Mouse (Mus musculus) olfactory bulb, adult 2 months (tissue): Measurements from ENCODE around the gene Hist1h1b. TPM values are rescaled to one million over a fixed set of nuclear protein-coding genes. Genes with fewer than 3 reads are reported as not detected.
"Not testable (repeated sequence)": the region's sequence is repeated elsewhere in the genome, so short reads cannot be mapped to it uniquely, and the experiment has no call there.

Source experiments
- H3K27ac ChIP-seq: fragments of 200-500 bp; 2 replicates; pipeline ENCODE4 v1.5.1; 2012; ENCODE audit warnings: low read depth, low read length; ENCODE audit not compliant: insufficient read depth
- H3K4me1 ChIP-seq: fragments of 200-500 bp; 2 replicates; pipeline ENCODE4 v1.6.1; 2012; ENCODE audit warnings: low read length; ENCODE audit not compliant: control insufficient read depth, insufficient read depth
- H3K4me3 ChIP-seq: fragments of 200-500 bp; 2 replicates; pipeline ENCODE4 v1.5.1; 2012; ENCODE audit warnings: mild to moderate bottlenecking, low read depth, low read length, moderate library complexity; ENCODE audit not compliant: insufficient read depth
- CTCF ChIP-seq: fragments of 200-500 bp; IDR thresholded peaks from 2 replicates; pipeline ENCODE4 v1.5.1; 2012; ENCODE audit warnings: low read depth, mild to moderate bottlenecking, low read length, moderate library complexity; ENCODE audit not compliant: insufficient read depth
- POLR2A ChIP-seq: fragments of 200-500 bp; IDR thresholded peaks from 2 replicates; pipeline ENCODE4 v1.6.1; 2012; ENCODE audit warnings: mild to moderate bottlenecking, low read depth, low read length, moderate library complexity; ENCODE audit not compliant: insufficient read depth
- WGBS: fragments of 180-500 bp; shearing (Covaris S2); methylation state at CpG from one replicate; pipeline ENCODE4 v1.1.7; 2018; 5-methylcytosine and 5-hydroxymethylcytosine counted together
- polyA plus RNA-seq: library from polyadenylated mRNA; stranded (reverse); fragments of >200 nt; gene quantifications from 2 replicates; pipeline ENCODE4 v1.2.4, GENCODE M21; 2012; ENCODE audit warnings: low replicate concordance; ENCODE audit not compliant: missing spikeins, insufficient read depth, insufficient read length

Gene Hist1h1b
- polyA plus RNA-seq = not detected in 2 replicates

DNA sequence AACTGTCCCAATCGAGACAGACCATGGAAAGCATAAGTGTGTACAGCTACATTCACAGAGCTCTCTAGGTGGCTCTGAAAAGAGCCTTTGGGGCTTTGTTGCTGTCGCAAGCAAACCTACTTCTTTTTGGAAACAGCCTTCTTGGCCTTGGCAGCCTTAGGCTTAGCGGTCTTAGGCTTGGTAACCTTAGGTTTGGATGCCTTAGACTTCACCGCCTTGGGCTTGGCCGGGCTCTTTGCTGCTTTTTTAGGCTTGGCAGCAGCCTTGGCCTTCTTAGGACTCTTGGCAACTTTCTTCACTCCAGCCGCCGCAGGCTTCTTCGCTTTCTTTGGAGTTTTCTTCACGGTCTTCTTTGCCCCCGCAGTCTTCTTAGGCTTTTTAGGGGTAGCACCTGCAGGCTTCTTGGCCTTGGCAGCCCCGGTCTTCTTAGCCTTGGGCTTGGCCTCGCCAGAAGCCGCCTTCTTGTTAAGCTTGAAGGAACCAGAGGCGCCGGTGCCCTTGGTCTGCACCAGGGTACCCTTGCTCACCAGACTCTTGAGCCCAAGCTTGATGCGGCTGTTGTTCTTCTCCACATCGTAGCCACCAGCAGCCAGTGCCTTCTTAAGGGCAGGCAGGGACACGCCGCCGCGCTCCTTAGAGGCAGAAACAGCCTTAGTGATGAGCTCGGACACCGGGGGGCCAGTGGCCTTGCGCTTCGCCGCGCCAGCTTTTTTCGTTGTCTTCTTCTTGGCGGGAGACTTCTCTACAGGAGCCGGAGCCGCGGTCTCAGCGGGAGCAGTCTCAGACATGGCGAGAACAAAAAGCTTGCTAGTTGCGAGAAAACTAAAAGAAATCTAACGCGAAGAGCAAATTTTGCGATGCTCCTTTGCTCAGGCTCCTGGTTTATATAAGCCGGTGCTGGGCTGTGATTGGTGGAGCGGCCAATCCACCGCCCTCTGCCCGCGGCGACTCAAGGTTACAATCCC lies at the start of gene Hist1h1b:
TSS of gene Hist1h1b (minus strand) at position 859 of the 965 bp plus-strand sequence.
- Histone ChIP-seq H3K4me1 (no peaks in the 10 kb centered on the region; the same call in 1 of the 2 replicates), H3K27ac (peak within 1 kb of the TSS; percentile 43), H3K4me3 (peak within 1 kb of the TSS; percentile 62)
- TF ChIP-seq POLR2A (peak; percentile 29; the same call in 1 of the 2 replicates), CTCF (no peak)
- WGBS = under 1% methylated on average over 44 of the region's 44 CpGs

DNA sequence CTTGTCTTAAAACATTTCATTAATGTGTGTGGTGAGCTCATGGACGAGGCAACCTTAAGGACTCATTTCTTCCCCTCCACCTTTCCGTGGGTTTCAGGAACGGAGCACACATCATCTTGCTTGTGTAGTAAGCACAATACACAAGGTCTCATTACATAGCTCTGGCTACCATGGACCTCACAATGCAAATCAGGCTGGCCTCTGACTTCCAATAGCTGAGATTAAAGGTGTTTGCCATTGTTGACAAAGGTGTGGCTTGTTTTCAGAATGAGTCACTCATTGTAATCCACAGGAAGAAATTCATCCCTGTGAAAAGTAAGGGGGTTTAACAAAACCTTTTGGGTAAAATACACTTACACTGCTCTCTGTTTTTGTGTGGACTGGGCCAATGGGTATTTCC lies 48.1 kb upstream of the Hist1h1b start:
- WGBS = 83% methylated on average over 3 of the region's 3 CpGs
- TF ChIP-seq POLR2A = no peak
- no peak for TF ChIP-seq CTCF
- Histone ChIP-seq H3K4me1 (no peaks in the 10 kb centered on the region; the same call in 1 of the 2 replicates), H3K27ac (no peak overlapping the region), H3K4me3 (no peak overlapping the region)

DNA sequence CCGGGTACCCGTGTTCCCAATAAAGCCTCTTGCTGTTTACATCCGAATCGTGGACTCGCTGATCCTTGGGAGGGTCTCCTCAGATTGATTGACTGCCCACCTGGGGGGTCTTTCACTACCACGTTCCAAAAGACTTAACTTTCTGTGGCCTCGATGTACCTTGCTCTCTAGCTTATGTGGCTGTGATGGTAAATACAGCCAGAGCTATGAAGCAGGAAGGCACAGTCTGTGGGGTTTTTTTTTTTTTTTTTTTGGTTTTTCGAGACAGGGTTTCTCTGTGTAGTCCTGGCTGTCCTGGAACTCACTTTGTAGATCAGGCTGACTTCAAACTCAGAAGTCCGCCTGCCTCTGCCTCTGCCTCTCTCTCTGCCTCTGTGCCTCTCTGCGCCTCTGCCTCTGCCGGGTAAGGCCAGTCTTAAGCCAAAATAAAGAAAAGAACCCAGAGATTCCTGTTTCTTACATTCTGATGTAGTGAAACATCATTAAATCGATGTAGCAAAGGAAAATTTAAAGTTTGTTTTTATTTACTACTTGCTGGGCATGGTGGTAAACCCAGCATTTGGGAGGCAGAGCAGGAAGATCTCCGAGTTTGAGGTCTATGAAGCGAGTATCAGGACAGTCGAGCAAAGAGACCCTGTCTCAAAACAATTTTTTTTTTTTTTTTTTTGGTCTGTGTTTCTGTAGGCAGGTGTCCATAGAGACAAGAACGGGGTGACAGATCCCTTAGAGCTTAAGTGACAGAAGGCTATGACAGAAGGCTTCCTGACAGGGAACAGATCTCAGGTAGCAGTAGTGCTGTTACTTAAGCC lies 39.9 kb upstream of the Hist1h1b start:
- not testable (repeated sequence) for H3K4me3 ChIP-seq, H3K27ac ChIP-seq, H3K4me1 ChIP-seq
- WGBS = 62% methylated on average over 7 of the region's 16 CpGs

DNA sequence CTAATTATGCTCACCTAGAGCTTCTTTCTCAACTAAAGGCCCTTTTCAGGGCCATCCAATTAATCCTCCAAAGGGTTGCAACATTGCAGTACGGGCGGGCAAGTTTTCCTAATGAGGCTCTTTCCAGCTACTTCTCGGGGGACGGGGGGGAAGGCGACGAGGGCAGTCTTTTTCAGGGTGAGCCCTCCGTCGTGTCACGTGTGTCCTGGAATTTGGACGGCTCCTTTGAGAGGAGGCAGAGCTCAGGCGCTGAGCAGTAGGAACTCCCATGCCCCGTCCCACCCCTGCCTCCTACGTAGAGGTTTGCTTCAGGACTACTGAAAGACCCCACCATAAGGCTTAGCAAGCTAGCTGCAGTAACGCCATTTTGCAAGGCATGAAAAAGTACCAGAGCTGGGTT lies 31.7 kb upstream of the Hist1h1b start:
- WGBS = under 1% methylated on average over 12 of the region's 14 CpGs
- not testable (repeated sequence) for H3K4me1 ChIP-seq, H3K27ac ChIP-seq
- H3K4me3 ChIP-seq = peak overlapping the region; percentile 29

DNA sequence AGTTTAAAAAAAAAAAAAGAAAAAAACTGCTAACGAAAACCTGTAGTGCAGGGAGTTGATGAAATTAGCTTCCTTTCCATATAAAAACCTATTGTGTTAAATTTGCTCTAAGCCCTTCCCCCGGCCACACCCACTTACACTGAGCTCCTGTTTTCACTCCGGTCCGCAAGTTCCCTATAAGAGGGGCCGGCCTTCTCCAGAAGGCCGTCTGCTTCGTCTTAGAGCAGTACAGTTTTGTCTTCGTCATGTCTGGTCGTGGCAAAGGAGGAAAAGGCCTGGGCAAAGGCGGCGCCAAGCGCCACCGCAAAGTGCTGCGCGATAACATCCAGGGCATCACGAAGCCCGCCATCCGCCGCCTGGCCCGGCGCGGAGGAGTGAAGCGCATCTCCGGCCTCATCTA lies 31.1 kb upstream of the Hist1h1b start, which contains the start of gene Hist1h4m:
TSS of gene Hist1h4m (plus strand) at position 208 of the 400 bp plus-strand sequence.
- not testable (repeated sequence) for H3K4me1 ChIP-seq, H3K27ac ChIP-seq
- WGBS = no CpG with 5 or more reads among the region's 24 CpGs
- H3K4me3 ChIP-seq = peak within 1 kb of the TSS; percentile 29

DNA sequence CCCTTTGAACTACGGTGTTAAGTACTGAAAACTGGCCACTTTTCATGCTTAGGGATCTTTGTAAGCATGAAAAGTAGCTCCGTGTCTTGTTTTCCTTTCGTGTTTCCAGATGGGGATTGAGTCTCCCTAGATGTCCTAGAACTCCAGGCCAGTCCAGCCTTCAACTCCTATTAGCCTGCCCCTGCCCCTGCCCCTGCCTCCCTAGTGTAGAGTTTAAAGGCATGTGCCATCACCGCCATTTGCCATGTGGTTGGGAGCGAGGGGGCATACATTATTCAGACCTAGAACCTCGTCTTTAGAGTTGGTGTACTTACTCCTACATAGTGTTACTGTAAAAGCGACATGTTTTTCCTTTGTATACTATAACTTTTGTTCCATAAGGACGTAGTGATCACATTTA lies 30.6 kb upstream of the Hist1h1b start:
- not testable (repeated sequence) for H3K4me3 ChIP-seq, H3K27ac ChIP-seq, H3K4me1 ChIP-seq
- WGBS = no CpG with 5 or more reads among the region's 8 CpGs

DNA sequence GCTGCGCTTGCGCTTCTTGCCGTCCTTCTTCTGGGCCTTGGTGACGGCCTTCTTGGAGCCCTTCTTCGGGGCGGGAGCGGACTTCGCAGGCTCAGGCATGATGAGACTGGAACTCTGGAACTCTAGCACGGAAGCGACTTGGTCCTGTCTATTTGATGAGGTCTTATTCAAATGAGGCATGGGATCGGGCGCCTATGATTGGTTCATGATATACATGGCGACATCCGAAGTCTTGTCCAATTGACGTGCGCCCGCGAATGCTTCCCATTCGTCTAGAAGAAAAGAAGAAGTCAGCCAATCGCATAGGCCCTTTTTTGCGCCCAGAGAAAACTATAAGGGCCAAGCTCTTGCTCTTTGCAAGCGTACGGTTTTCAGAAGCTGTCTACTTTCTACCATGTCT lies 29.6 kb upstream of the Hist1h1b start, which contains the start of the genes Hist1h2bq and Hist1h2ao:
TSS of gene Hist1h2bq (minus strand) at position 125 of the 400 bp plus-strand sequence.
TSS of gene Hist1h2ao (plus strand) at position 393 of the 400 bp plus-strand sequence.
- H3K4me3 ChIP-seq, H3K4me1 ChIP-seq, H3K27ac ChIP-seq: not testable (repeated sequence)
- WGBS = no CpG with 5 or more reads among the region's 23 CpGs

DNA sequence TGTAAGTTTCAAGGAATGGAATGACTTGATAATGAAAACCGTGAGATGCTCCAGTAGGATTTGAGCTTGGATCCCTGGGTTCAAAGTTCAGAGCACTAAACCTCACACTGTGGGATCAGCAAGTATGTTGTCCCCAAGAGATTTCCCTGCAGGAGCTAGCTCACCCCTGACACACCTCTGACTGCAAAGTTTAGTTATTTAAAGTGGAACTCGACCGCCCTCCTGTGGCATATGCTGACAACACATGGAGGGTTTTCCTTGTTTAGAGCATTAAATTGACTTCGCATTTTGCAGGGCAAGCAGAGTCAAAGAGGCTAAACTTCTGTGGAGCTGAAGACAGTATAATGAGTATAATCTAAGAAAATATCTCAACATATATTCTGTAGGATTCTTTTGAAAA lies 22.6 kb upstream of the Hist1h1b start:
- not testable (repeated sequence) for H3K4me1 ChIP-seq, H3K4me3 ChIP-seq, H3K27ac ChIP-seq
- no CpG with 5 or more reads among the region's 4 CpGs for WGBS

DNA sequence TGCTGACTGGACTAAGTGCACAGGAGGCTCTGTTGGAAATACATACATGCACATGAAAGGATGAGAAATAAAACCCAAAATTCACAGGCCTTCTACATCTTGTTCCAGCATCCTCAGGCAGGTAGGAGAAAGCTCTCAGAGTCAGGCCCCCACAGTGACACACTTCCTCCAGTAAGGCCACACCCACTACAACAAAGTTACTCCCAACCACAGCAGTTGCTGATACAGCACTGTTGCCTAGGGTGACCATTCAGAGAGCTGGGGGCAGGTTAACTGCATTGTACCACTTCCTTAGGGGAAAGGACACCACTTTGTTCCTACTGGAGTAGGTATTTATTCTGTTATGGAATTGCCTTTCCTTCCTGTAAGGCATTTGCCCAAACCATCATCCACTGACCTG lies 16.7 kb upstream of the Hist1h1b start:
- H3K4me3 ChIP-seq, H3K4me1 ChIP-seq: not testable (repeated sequence)

DNA sequence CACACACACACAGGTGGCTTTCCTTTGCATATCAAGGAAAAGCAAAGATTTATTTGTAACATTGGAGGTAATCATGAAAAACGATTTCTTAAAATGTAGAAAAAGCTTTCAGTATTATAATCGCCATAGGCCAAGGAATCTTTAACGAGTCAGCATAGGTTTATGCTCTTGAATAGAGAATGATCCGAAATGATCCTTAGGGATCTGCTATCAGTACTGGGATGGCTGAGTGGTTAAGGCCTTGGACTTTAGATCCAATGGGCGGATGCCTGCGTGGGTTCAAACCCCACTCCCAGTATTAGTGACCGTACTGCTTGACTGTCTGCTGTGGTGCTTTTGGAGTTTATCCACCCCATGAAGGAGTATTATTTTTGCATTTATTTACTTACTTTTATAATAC lies 15.2 kb upstream of the Hist1h1b start:
- Histone ChIP-seq H3K4me1 (peaks cover 2% of the 10 kb centered on the region; the same call in 1 of the 2 replicates), H3K4me3 (no peak overlapping the region), H3K27ac (no peak overlapping the region)
- no peak for TF ChIP-seq CTCF
- no peak for TF ChIP-seq POLR2A
- WGBS = 93% methylated on average over 7 of the region's 7 CpGs

More for the DNA sequence above, 16.7 kb upstream of the Hist1h1b start:
- not testable (repeated sequence) for H3K27ac ChIP-seq
